Mouse (Mus musculus) heart, embryonic 11.5 days (tissue): ENCODE results near the gene Prdm15. TPM values are rescaled to one million over a fixed set of nuclear protein-coding genes. Genes with fewer than 3 reads are reported as not detected.

Experiments used
- ATAC-seq: fragments of 200-750 bp; cut with Nextera tagmentation; replicated peaks from 2 replicates; pipeline ENCODE4 v1.8.0; 2017; ENCODE audit warnings: moderate library complexity; ENCODE audit not compliant: insufficient number of reproducible peaks, low FRiP score, low TSS enrichment
- H3K27ac ChIP-seq: fragments of 300-500 bp; sonication (generic); 2 replicates; pipeline ENCODE4 v1.5.1; 2014; ENCODE audit warnings: mild to moderate bottlenecking, low read depth, low read length
- H3K27me3 ChIP-seq: fragments of 300-500 bp; sonication (generic); 2 replicates; pipeline ENCODE4 v1.6.1; 2014; ENCODE audit warnings: mild to moderate bottlenecking, low read length, mixed read lengths; ENCODE audit not compliant: control insufficient read depth, insufficient read depth
- H3K36me3 ChIP-seq: fragments of 300-500 bp; sonication (generic); 2 replicates; pipeline ENCODE4 v1.6.1; 2014; ENCODE audit warnings: mild to moderate bottlenecking, low read length, moderate library complexity, mixed read lengths; ENCODE audit not compliant: control insufficient read depth, insufficient read depth
- H3K4me1 ChIP-seq: fragments of 300-500 bp; sonication (generic); 2 replicates; pipeline ENCODE4 v1.6.1; 2014; ENCODE audit warnings: low read length; ENCODE audit not compliant: control insufficient read depth, insufficient read depth
- H3K4me2 ChIP-seq: fragments of 300-500 bp; sonication (generic); 2 replicates; pipeline ENCODE4 v1.6.1; 2014; ENCODE audit warnings: mild to moderate bottlenecking, moderate library complexity
- H3K4me3 ChIP-seq: fragments of 300-500 bp; sonication (generic); 2 replicates; pipeline ENCODE4 v1.5.1; 2014; ENCODE audit warnings: low read depth, low read length
- H3K9ac ChIP-seq: fragments of 300-500 bp; sonication (generic); 2 replicates; pipeline ENCODE4 v1.6.1; 2014; ENCODE audit warnings: mild to moderate bottlenecking, low read depth, low read length, moderate library complexity
- H3K9me3 ChIP-seq: fragments of 300-500 bp; sonication (generic); replicated peaks from 2 replicates; pipeline ENCODE4 v1.6.1; 2016; ENCODE audit warnings: low read length; ENCODE audit not compliant: control insufficient read depth
- WGBS: fragments of 180-500 bp; shearing (Covaris S2); extraction: QIAGEN DNeasy Blood & Tissue Kit; methylation state at CpG from one replicate; pipeline ENCODE4 v1.1.7; 2014; ENCODE audit not compliant: insufficient replicate concordance; 5-methylcytosine and 5-hydroxymethylcytosine counted together
- microRNA-seq: library from miRNA; unstranded; fragments of <30 nt; microRNA quantifications from one replicate; pipeline ENCODE4, GENCODE M21; 2016; ENCODE audit warnings: borderline number of aligned reads
- polyA plus RNA-seq: library from polyadenylated mRNA; unstranded; fragments of >200 nt; fragmentation: Nextera tagmentation; extraction: Ambion mirVana; gene quantifications from 2 replicates; pipeline ENCODE4 v1.2.1, GENCODE M21; 2014

Gene Prdm15
- polyA plus RNA-seq, 1 experiment from 2014 or later, result 6.2 TPM

DNA sequence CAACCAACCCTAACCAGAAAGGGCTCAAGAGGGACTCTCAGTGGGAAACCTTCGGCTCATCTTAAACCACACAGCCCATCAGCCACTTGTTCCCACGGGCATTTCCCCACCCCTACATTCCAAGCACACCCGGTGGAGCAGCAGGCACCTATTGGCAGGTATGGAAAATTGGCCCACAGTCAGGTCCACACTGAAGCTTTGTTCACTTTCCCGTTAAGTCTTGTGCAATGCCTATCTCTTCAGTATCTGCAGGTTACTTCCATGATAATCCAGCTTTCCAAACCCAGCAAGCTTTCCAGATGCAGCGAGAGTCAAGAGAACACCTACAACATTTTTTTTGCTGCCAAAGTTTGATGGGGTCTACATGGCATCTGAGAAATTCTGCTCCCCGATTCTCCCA lies 103.2 kb downstream of the Prdm15 start:
- H3K9ac ChIP-seq, result no peak overlapping the region
- H3K36me3 ChIP-seq, result no peaks in the 10 kb centered on the region
- ATAC-seq, result no peak
- H3K9me3 ChIP-seq, result no peaks in the 10 kb centered on the region
- no peak overlapping the region for H3K27ac ChIP-seq
- H3K27me3 ChIP-seq, result no peaks in the 10 kb centered on the region
- no peak overlapping the region for H3K4me3 ChIP-seq
- no peaks in the 10 kb centered on the region for H3K4me1 ChIP-seq
- no peak overlapping the region for H3K4me2 ChIP-seq
- 85% methylated on average over 6 of the region's 6 CpGs for WGBS

Small RNA genes lying within 50 kb of the gene (microRNA-seq; reads per million reads assigned to microRNA genes)
- 0.20 reads per million for gene Mir6964

Other genes starting within 250 kb of the Prdm15 start
- 0.23 and 0.26 TPM in 2 replicates for gene Tmprss2, start 240.7 kb downstream of the Prdm15 start, polyA plus RNA-seq
- 1.7 and 2.0 TPM in 2 replicates for gene Ripk4, start 88.1 kb downstream of the Prdm15 start, polyA plus RNA-seq
- 14.6 and 16.2 TPM in 2 replicates for gene C2cd2, start 110.7 kb upstream of the Prdm15 start, polyA plus RNA-seq
- gene Zbtb21, start 110.8 kb upstream of the Prdm15 start, polyA plus RNA-seq, result 10.4 and 11.2 TPM in 2 replicates
- gene B230307C23Rik, start 145.5 kb upstream of the Prdm15 start, polyA plus RNA-seq, result 14.8 and 24.6 TPM in 2 replicates
- 15.3 and 16.7 TPM in 2 replicates for gene A630089N07Rik, start 230.6 kb upstream of the Prdm15 start, polyA plus RNA-seq